Mouse (Mus musculus): Measurements from ENCODE around the gene Me3. TPM values are rescaled to one million over a fixed set of nuclear protein-coding genes. Genes with fewer than 3 reads are reported as not detected.

Me3 gene
- polyA plus RNA-seq, 1 experiment from 2014 or later, result 7.5 TPM

- no peak for ATAC-seq (replicated peaks; ENCODE audit: insufficient number of reproducible peaks, insufficient read depth, low FRiP score, low read depth)
- 71% methylated on average over 4 of the region's 4 CpGs for WGBS
- H3K9ac ChIP-seq, result no peak overlapping the region
- H3K4me2 ChIP-seq, result no peak overlapping the region
- H3K36me3 ChIP-seq, result no peaks in the 10 kb centered on the region
- H3K9me3 ChIP-seq (replicated peaks), result no peaks in the 10 kb centered on the region
- no peaks in the 10 kb centered on the region for H3K4me1 ChIP-seq (replicated peaks)
- no peaks in the 10 kb centered on the region for H3K27me3 ChIP-seq
- H3K27ac ChIP-seq, result no peak overlapping the region
- H3K4me3 ChIP-seq, result no peak overlapping the region
Observed at GRCm38 (mm10) chr7:89667570-89667969, 35.4 kb downstream of the Me3 start.

DNA sequence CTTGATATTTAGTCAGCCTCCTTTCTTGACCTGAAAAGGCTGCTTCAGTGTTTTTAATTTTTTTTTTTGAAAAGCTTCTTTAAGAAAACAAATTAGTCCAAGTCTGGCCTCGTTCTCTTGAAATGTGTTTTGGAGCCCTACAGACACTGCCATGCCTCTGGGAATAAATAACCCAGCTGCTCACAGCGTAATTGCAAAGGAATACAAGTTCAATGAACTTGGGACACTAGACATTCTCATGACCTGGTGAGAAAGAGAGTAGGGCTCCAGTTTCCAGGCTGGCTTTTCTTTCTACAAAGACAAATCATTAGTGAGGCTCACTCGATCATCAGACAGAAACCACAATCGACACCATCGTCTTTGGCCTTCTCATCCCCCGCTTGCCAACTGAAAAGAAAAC lies 37.3 kb downstream of the Me3 start:
- no peak overlapping the region for H3K27ac ChIP-seq
- no peaks in the 10 kb centered on the region for H3K9me3 ChIP-seq (replicated peaks)
- H3K4me2 ChIP-seq, result no peak overlapping the region
- H3K4me3 ChIP-seq, result no peak overlapping the region
- H3K36me3 ChIP-seq, result no peaks in the 10 kb centered on the region
- ATAC-seq (replicated peaks; ENCODE audit: insufficient number of reproducible peaks, insufficient read depth, low FRiP score, low read depth), result no peak
- 61% methylated on average over 6 of the region's 6 CpGs for WGBS
- no peaks in the 10 kb centered on the region for H3K27me3 ChIP-seq
- no peak overlapping the region for H3K9ac ChIP-seq
- H3K4me1 ChIP-seq (replicated peaks), result 0 out of 2 replicates have a peak, but pooled peaks cover under 1% of the 10 kb centered on the region

GRCm38 (mm10) chr7:89671104-89671831 lies 39.1 kb downstream of the Me3 start:
- Histone ChIP-seq H3K9me3 (replicated peaks) (no peaks in the 10 kb centered on the region), H3K4me1 (replicated peaks) (0 out of 2 replicates have a peak, but pooled peaks cover 3% of the 10 kb centered on the region), H3K27me3 (no peaks in the 10 kb centered on the region), H3K4me3 (no peak overlapping the region), H3K27ac (no peak overlapping the region), H3K9ac (no peak overlapping the region), H3K36me3 (no peaks in the 10 kb centered on the region), H3K4me2 (no peak overlapping the region)
- WGBS, result 80% methylated on average over 6 of the region's 6 CpGs
- no peak for ATAC-seq (replicated peaks; ENCODE audit: insufficient number of reproducible peaks, insufficient read depth, low FRiP score, low read depth)

GRCm38 (mm10) chr7:89676176-89676575 lies 44.0 kb downstream of the Me3 start:
- H3K27me3 ChIP-seq, result no peaks in the 10 kb centered on the region
- no peak for ATAC-seq (replicated peaks; ENCODE audit: insufficient number of reproducible peaks, insufficient read depth, low FRiP score, low read depth)
- no peaks in the 10 kb centered on the region for H3K9me3 ChIP-seq (replicated peaks)
- H3K9ac ChIP-seq, result no peak overlapping the region
- H3K4me1 ChIP-seq (replicated peaks), result 0 out of 2 replicates have a peak, but pooled peaks cover 3% of the 10 kb centered on the region
- no peak overlapping the region for H3K4me2 ChIP-seq
- H3K36me3 ChIP-seq, result no peaks in the 10 kb centered on the region
- no peak overlapping the region for H3K4me3 ChIP-seq
- no peak overlapping the region for H3K27ac ChIP-seq

GRCm38 (mm10) chr7:89677850-89678249 lies 45.7 kb downstream of the Me3 start:
- no peak for ATAC-seq (replicated peaks; ENCODE audit: insufficient number of reproducible peaks, insufficient read depth, low FRiP score, low read depth)
- Histone ChIP-seq H3K27ac (no peak overlapping the region), H3K36me3 (no peaks in the 10 kb centered on the region), H3K9ac (no peak overlapping the region), H3K27me3 (no peaks in the 10 kb centered on the region), H3K4me3 (no peak overlapping the region), H3K9me3 (replicated peaks) (no peaks in the 10 kb centered on the region), H3K4me2 (no peak overlapping the region), H3K4me1 (replicated peaks) (0 out of 2 replicates have a peak, but pooled peaks cover 3% of the 10 kb centered on the region)
- 76% methylated on average over 1 of the region's 1 CpGs for WGBS

DNA sequence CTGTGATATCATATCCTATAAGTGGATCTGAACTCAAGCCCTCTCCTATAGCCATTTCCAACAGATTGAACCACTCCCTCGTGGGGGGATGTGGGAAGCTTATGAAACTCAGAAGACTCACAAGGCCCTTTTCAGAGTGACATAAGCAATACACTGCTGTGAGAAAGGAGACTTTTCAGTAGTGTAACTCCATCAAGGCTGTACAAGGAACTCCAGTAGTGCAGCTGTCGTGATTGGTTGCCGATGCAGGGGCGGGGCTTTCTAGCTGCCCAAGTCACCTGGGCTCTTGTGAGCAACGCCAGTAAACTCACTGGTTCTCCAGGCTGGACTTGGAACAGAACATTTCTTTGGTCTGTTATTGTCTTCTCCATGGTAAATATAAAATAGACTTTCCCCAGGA lies 46.5 kb downstream of the Me3 start:
- Histone ChIP-seq H3K4me3 (no peak overlapping the region), H3K36me3 (no peaks in the 10 kb centered on the region), H3K27ac (no peak overlapping the region), H3K4me1 (replicated peaks) (0 out of 2 replicates have a peak, but pooled peaks cover 3% of the 10 kb centered on the region), H3K9me3 (replicated peaks) (no peaks in the 10 kb centered on the region), H3K27me3 (no peaks in the 10 kb centered on the region), H3K4me2 (no peak overlapping the region), H3K9ac (no peak overlapping the region)
- 80% methylated on average over 5 of the region's 5 CpGs for WGBS
- no peak for ATAC-seq (replicated peaks; ENCODE audit: insufficient number of reproducible peaks, insufficient read depth, low FRiP score, low read depth)

DNA sequence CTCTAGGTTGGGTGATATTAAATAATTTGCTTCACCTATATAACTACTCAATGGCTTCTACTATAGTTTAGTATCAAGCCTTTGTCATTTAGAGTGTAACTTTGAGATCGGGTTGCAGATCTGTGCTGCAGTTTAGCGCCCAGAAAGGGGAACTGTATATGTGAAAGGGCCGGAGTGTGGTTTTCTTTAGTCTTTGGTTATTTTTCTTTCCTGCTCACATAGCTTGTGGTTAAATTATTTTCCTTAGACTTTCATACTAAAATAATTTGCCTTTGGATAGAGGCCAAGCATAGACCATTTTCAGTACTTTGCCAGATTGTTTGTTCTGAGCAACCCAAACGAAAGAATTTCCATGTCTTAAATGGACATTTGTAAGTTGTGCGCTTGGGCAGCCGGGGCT lies 46.9 kb downstream of the Me3 start:
- Histone ChIP-seq H3K36me3 (no peaks in the 10 kb centered on the region), H3K27me3 (no peaks in the 10 kb centered on the region), H3K4me1 (replicated peaks) (0 out of 2 replicates have a peak, but pooled peaks cover 3% of the 10 kb centered on the region), H3K4me3 (no peak overlapping the region), H3K9me3 (replicated peaks) (no peaks in the 10 kb centered on the region), H3K9ac (no peak overlapping the region), H3K4me2 (no peak overlapping the region), H3K27ac (no peak overlapping the region)
- ATAC-seq (replicated peaks; ENCODE audit: insufficient number of reproducible peaks, insufficient read depth, low FRiP score, low read depth), result no peak
- WGBS, result 79% methylated on average over 6 of the region's 6 CpGs

- Histone ChIP-seq H3K27me3 (no peaks in the 10 kb centered on the region), H3K4me2 (no peak overlapping the region), H3K9ac (no peak overlapping the region), H3K36me3 (no peaks in the 10 kb centered on the region), H3K4me1 (replicated peaks) (0 out of 2 replicates have a peak, but pooled peaks cover under 1% of the 10 kb centered on the region), H3K9me3 (replicated peaks) (no peaks in the 10 kb centered on the region), H3K4me3 (no peak overlapping the region), H3K27ac (no peak overlapping the region)
- ATAC-seq (replicated peaks; ENCODE audit: insufficient number of reproducible peaks, insufficient read depth, low FRiP score, low read depth), result no peak
- 68% methylated on average over 2 of the region's 2 CpGs for WGBS
Observed at GRCm38 (mm10) chr7:89679621-89680140, 47.5 kb downstream of the Me3 start.

- no peak for ATAC-seq (replicated peaks; ENCODE audit: insufficient number of reproducible peaks, insufficient read depth, low FRiP score, low read depth)
- no peak overlapping the region for H3K9ac ChIP-seq
- H3K4me3 ChIP-seq, result no peak overlapping the region
- no peaks in the 10 kb centered on the region for H3K4me1 ChIP-seq (replicated peaks)
- H3K36me3 ChIP-seq, result no peaks in the 10 kb centered on the region
- no peaks in the 10 kb centered on the region for H3K27me3 ChIP-seq
- 78% methylated on average over 3 of the region's 3 CpGs for WGBS
- no peaks in the 10 kb centered on the region for H3K9me3 ChIP-seq (replicated peaks)
- no peak overlapping the region for H3K27ac ChIP-seq
- H3K4me2 ChIP-seq, result no peak overlapping the region
Observed at GRCm38 (mm10) chr7:89680891-89681290, 48.7 kb downstream of the Me3 start.

GRCm38 (mm10) chr7:89681666-89682470 lies 49.7 kb downstream of the Me3 start:
- WGBS, result 86% methylated on average over 10 of the region's 10 CpGs
- no peaks in the 10 kb centered on the region for H3K27me3 ChIP-seq
- H3K4me2 ChIP-seq, result no peak overlapping the region

GRCm38 (mm10) chr7:89698186-89698585 lies 66.0 kb downstream of the Me3 start:
- Histone ChIP-seq H3K4me1 (replicated peaks) (no peaks in the 10 kb centered on the region), H3K4me3 (no peak overlapping the region)
- ATAC-seq (replicated peaks; ENCODE audit: insufficient number of reproducible peaks, insufficient read depth, low FRiP score, low read depth), result no peak

More at GRCm38 (mm10) chr7:89681666-89682470, 49.7 kb downstream of the Me3 start:
- Histone ChIP-seq H3K4me1 (replicated peaks) (no peaks in the 10 kb centered on the region), H3K27ac (no peak overlapping the region), H3K9me3 (replicated peaks) (no peaks in the 10 kb centered on the region), H3K36me3 (no peaks in the 10 kb centered on the region), H3K4me3 (no peak overlapping the region), H3K9ac (no peak overlapping the region)
- ATAC-seq (replicated peaks; ENCODE audit: insufficient number of reproducible peaks, insufficient read depth, low FRiP score, low read depth), result no peak

More at GRCm38 (mm10) chr7:89698186-89698585, 66.0 kb downstream of the Me3 start:
- Histone ChIP-seq H3K36me3 (no peaks in the 10 kb centered on the region), H3K27ac (no peak overlapping the region), H3K9me3 (replicated peaks) (no peaks in the 10 kb centered on the region), H3K4me2 (no peak overlapping the region), H3K27me3 (no peaks in the 10 kb centered on the region), H3K9ac (no peak overlapping the region)
